Comparison of ENCODE assay signal across 16 mouse cellular contexts in genomic region chr10:105926912-105927238, GRCm38 (mm10).
DNase-seq lines count a peak whose midpoint lies in the region; ATAC-seq lines count a peak whose summit lies in the region.
"Had no signal": no experiment of that assay in that cellular context is flagged by ENCODE, and none has a peak within 500 bp of the region (broad histone marks: within the 10 kb centered on the region; RNA-seq: fewer than 3 reads in every experiment).

No protein-coding gene starts in this region.

- no peaks in the 10 kb centered on the region for H3K27me3 ChIP-seq in forebrain, embryonic 16.5 days (replicated peaks; ENCODE audit: control insufficient read depth, insufficient read depth, low read length)
- H3K27me3 ChIP-seq in heart, embryonic 12.5 days (replicated peaks) = no peaks in the 10 kb centered on the region
- no peaks in the 10 kb centered on the region for H3K27me3 ChIP-seq in liver, embryonic 12.5 days (replicated peaks)
- H3K27me3 ChIP-seq: embryonic facial prominence, embryonic 15.5 days; limb, embryonic 13.5 days had no signal

- H3K9ac ChIP-seq in forebrain, embryonic 16.5 days (replicated peaks; ENCODE audit: low read depth, low read length) = no peak overlapping the region
- H3K9ac ChIP-seq in heart, embryonic 12.5 days = no peak overlapping the region
- H3K9ac ChIP-seq in liver, embryonic 12.5 days = no peak overlapping the region
- H3K9ac ChIP-seq: embryonic facial prominence, embryonic 15.5 days; limb, embryonic 13.5 days had no signal

- no peaks in the 10 kb centered on the region for H3K9me3 ChIP-seq in forebrain, embryonic 16.5 days (ENCODE audit: control insufficient read depth, low read length)
- H3K9me3 ChIP-seq in heart, embryonic 12.5 days (replicated peaks) = no peaks in the 10 kb centered on the region
- no peaks in the 10 kb centered on the region for H3K9me3 ChIP-seq in liver, embryonic 12.5 days (replicated peaks)
- H3K9me3 ChIP-seq: embryonic facial prominence, embryonic 15.5 days; limb, embryonic 13.5 days had no signal

- no peaks in the 10 kb centered on the region for H3K36me3 ChIP-seq in forebrain, embryonic 16.5 days (ENCODE audit: control insufficient read depth, insufficient read depth)
- H3K36me3 ChIP-seq in heart, embryonic 12.5 days = no peaks in the 10 kb centered on the region
- no peaks in the 10 kb centered on the region for H3K36me3 ChIP-seq in liver, embryonic 12.5 days
- H3K36me3 ChIP-seq: embryonic facial prominence, embryonic 15.5 days; limb, embryonic 13.5 days had no signal

- peak; percentile 53 for DNase-seq in retina, postnatal 1 day
- no peak for DNase-seq in retina, embryonic 14.5 days (ENCODE audit: low spot score)
- DNase-seq in mesoderm, embryonic 11.5 days (ENCODE audit: low read depth, low spot score) = peak; percentile 4
- no peak for DNase-seq in urinary bladder, adult 2 months (ENCODE audit: low spot score)
- DNase-seq: adrenal gland, postnatal 10 days; cerebellum, adult 9-11 months; kidney, adult 8-10 months; kidney, postnatal 4 days; lung, postnatal 36 days; thymus, adult 2 months had no signal

- peak; percentile 91 for ATAC-seq in forebrain, embryonic 16.5 days
- no peak for ATAC-seq in heart, embryonic 12.5 days (ENCODE audit: insufficient number of reproducible peaks, low FRiP score)
- no peak for ATAC-seq in liver, embryonic 12.5 days
- ATAC-seq: CD4-positive, CD25-positive, alpha-beta regulatory T cell, adult 4 months had no signal

- H3K4me3 ChIP-seq in forebrain, embryonic 16.5 days (replicated peaks; ENCODE audit: low read length) = no peak overlapping the region
- no peak overlapping the region for H3K4me3 ChIP-seq in heart, embryonic 12.5 days
- H3K4me3 ChIP-seq in liver, embryonic 12.5 days = no peak overlapping the region
- H3K4me3 ChIP-seq: embryonic facial prominence, embryonic 15.5 days; limb, embryonic 13.5 days had no signal

- whole genome bisulfite sequencing in forebrain, embryonic 16.5 days = 18% methylated on average over 4 of the region's 4 CpGs
- 71% methylated on average over 4 of the region's 4 CpGs for WGBS in heart, embryonic 12.5 days
- 69% methylated on average over 4 of the region's 4 CpGs for WGBS in liver, embryonic 12.5 days (ENCODE audit: insufficient replicate concordance)

- 0 out of 2 replicates have a peak, but pooled peaks cover 2% of the 10 kb centered on the region for H3K4me1 ChIP-seq in forebrain, embryonic 16.5 days (replicated peaks; ENCODE audit: control insufficient read depth, insufficient read depth, low read length)
- H3K4me1 ChIP-seq in heart, embryonic 12.5 days (replicated peaks) = no peaks in the 10 kb centered on the region
- H3K4me1 ChIP-seq in liver, embryonic 12.5 days = no peaks in the 10 kb centered on the region
- H3K4me1 ChIP-seq: embryonic facial prominence, embryonic 15.5 days; limb, embryonic 13.5 days had no signal

- no peak overlapping the region for H3K4me2 ChIP-seq in forebrain, embryonic 16.5 days (ENCODE audit: low read length)
- no peak overlapping the region for H3K4me2 ChIP-seq in heart, embryonic 12.5 days
- H3K4me2 ChIP-seq in liver, embryonic 12.5 days = no peak overlapping the region
- H3K4me2 ChIP-seq: embryonic facial prominence, embryonic 15.5 days; limb, embryonic 13.5 days had no signal

- H3K27ac ChIP-seq in forebrain, embryonic 16.5 days (ENCODE audit: low read length) = no peak overlapping the region
- H3K27ac ChIP-seq in heart, embryonic 12.5 days (ENCODE audit: poor library complexity, severe bottlenecking) = no peak overlapping the region
- H3K27ac ChIP-seq in liver, embryonic 12.5 days = no peak overlapping the region
- H3K27ac ChIP-seq: embryonic facial prominence, embryonic 15.5 days; limb, embryonic 13.5 days had no signal

Comparison
In these comparisons a context has a peak if more than half of its experiments do, and no peak if none do; other contexts are left out.
1. DNase-seq: peak in retina, postnatal 1 day (single experiment) and mesoderm, embryonic 11.5 days (single experiment); none in retina, embryonic 14.5 days (single experiment) and urinary bladder, adult 2 months (single experiment).